Comparison of ENCODE assay signal across 26 mouse cellular contexts in the genomic region with DNA sequence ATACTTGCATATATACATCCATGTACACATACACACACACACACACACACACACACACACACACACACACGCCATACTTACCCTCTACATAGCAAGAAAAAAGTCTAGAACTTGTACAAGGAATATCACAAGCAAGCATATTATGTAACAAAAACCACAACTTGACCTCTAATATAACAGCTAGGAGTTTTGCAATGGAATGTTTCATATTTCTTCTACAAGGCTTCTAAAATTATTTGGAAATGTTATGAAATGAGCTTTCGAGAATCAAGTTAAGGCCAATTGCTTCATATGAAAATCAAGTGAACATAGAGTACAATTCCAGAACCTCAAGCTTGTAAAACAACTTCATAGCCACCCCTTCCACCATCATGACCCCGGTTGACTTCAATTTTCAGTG.
A peak's percentile ranks its signal among the peaks of the same experiment; 100 is the strongest.
DNase-seq lines count a peak whose midpoint lies in the region; ATAC-seq and TF ChIP-seq lines count a peak whose summit lies in the region.
"Had no signal": no experiment of that assay in that cellular context is flagged by ENCODE, and none has a peak within 500 bp of the region (broad histone marks: within the 10 kb centered on the region; RNA-seq: fewer than 3 reads in every experiment).

No protein-coding gene starts in this region.

- peak; percentile 3 for DNase-seq in kidney, adult 9 months
- no peak for DNase-seq in kidney, adult 11 months
- peak; percentile 51 for DNase-seq in 416B (ENCODE audit: low read depth)
- peak; percentile 19 for DNase-seq in fat pad, adult 2 months (ENCODE audit: extremely low read depth, low read depth, low spot score)
- no peak for DNase-seq in gastrocnemius, adult 2 months
- DNase-seq: adrenal gland, adult 2 months; cerebellum, adult 8-10 months; cerebellum, postnatal 25 days; gastrocnemius, postnatal 36 days; kidney, postnatal 14 days; lung, postnatal 10 days; midbrain, embryonic 14.5 days; right cerebral cortex, postnatal 25 days; thymus, postnatal 25 days had no signal

- H3K9ac ChIP-seq in forebrain, embryonic 12.5 days, result no peak overlapping the region
- H3K9ac ChIP-seq: embryonic facial prominence, embryonic 15.5 days; forebrain, embryonic 15.5 days; heart, embryonic 15.5 days; hindbrain, embryonic 12.5 days; intestine, embryonic 15.5 days; neural tube, embryonic 15.5 days had no signal

- no peaks in the 10 kb centered on the region for H3K27me3 ChIP-seq in forebrain, embryonic 12.5 days
- H3K27me3 ChIP-seq: embryonic facial prominence, embryonic 15.5 days; forebrain, embryonic 15.5 days; heart, embryonic 15.5 days; hindbrain, embryonic 12.5 days; intestine, embryonic 15.5 days; neural tube, embryonic 15.5 days had no signal

- H3K4me2 ChIP-seq in forebrain, embryonic 12.5 days, result no peak overlapping the region
- H3K4me2 ChIP-seq: embryonic facial prominence, embryonic 15.5 days; forebrain, embryonic 15.5 days; heart, embryonic 15.5 days; hindbrain, embryonic 12.5 days; intestine, embryonic 15.5 days; liver, embryonic 11.5 days; neural tube, embryonic 15.5 days had no signal

- no peaks in the 10 kb centered on the region for H3K4me1 ChIP-seq in forebrain, embryonic 12.5 days
- H3K4me1 ChIP-seq: embryonic facial prominence, embryonic 10.5 days; embryonic facial prominence, embryonic 15.5 days; forebrain, embryonic 15.5 days; heart, embryonic 10.5 days; heart, embryonic 15.5 days; hindbrain, embryonic 12.5 days; intestine, embryonic 15.5 days; neural tube, embryonic 15.5 days had no signal

- no peak overlapping the region for H3K4me3 ChIP-seq in forebrain, embryonic 12.5 days (replicated peaks)
- no peak overlapping the region for H3K4me3 ChIP-seq in gastrocnemius, adult 2 months
- H3K4me3 ChIP-seq: embryonic facial prominence, embryonic 10.5 days; embryonic facial prominence, embryonic 15.5 days; forebrain, embryonic 15.5 days; heart, embryonic 10.5 days; heart, embryonic 15.5 days; hindbrain, embryonic 12.5 days; intestine, embryonic 15.5 days; neural tube, embryonic 15.5 days had no signal

- intact Hi-C loops in gastrocnemius, adult 2 months (cut with DNase I), result no loop called here

- no peak for TF ChIP-seq CTCF in gastrocnemius, adult 2 months (IDR thresholded peaks at IDR 0.05)

- H3K36me3 ChIP-seq in forebrain, embryonic 12.5 days (replicated peaks), result no peaks in the 10 kb centered on the region
- H3K36me3 ChIP-seq: embryonic facial prominence, embryonic 10.5 days; embryonic facial prominence, embryonic 15.5 days; forebrain, embryonic 15.5 days; heart, embryonic 10.5 days; heart, embryonic 15.5 days; hindbrain, embryonic 12.5 days; intestine, embryonic 15.5 days; neural tube, embryonic 15.5 days had no signal

- no peaks in the 10 kb centered on the region for H3K9me3 ChIP-seq in forebrain, embryonic 12.5 days
- H3K9me3 ChIP-seq: embryonic facial prominence, embryonic 10.5 days; embryonic facial prominence, embryonic 15.5 days; forebrain, embryonic 15.5 days; heart, embryonic 10.5 days; heart, embryonic 15.5 days; hindbrain, embryonic 12.5 days; intestine, embryonic 15.5 days; neural tube, embryonic 15.5 days had no signal

- no peak overlapping the region for H3K27ac ChIP-seq in forebrain, embryonic 12.5 days
- no peak overlapping the region for H3K27ac ChIP-seq in gastrocnemius, adult 2 months
- H3K27ac ChIP-seq: embryonic facial prominence, embryonic 10.5 days; embryonic facial prominence, embryonic 15.5 days; forebrain, embryonic 15.5 days; heart, embryonic 10.5 days; heart, embryonic 15.5 days; hindbrain, embryonic 12.5 days; hindbrain, postnatal 0 days; intestine, embryonic 15.5 days; neural tube, embryonic 15.5 days had no signal

- 81% methylated on average over 3 of the region's 3 CpGs for WGBS in forebrain, embryonic 12.5 days

- peak; percentile 63 for ATAC-seq in megakaryocyte, adult 5-6 weeks (ENCODE audit: poor library complexity, severe bottlenecking)
- no peak for ATAC-seq in forebrain, embryonic 12.5 days (ENCODE audit: low FRiP score)
- ATAC-seq: forebrain, embryonic 15.5 days; hindbrain, postnatal 0 days; intestine, embryonic 15.5 days had no signal

Comparison
In these comparisons a context has a peak if more than half of its experiments do, and no peak if none do; other contexts are left out.
1. DNase-seq: peak in kidney, adult 9 months (single experiment), 416B (single experiment) and fat pad, adult 2 months (single experiment); none in kidney, adult 11 months (single experiment) and gastrocnemius, adult 2 months (single experiment).